Mouse (Mus musculus): ENCODE results near the gene Hnrnpul1.

GRCm38 (mm10) chr7:25784808-25785207, 30.3 kb upstream of the Hnrnpul1 start:
- TF ChIP-seq CTCF (IDR thresholded peaks at IDR 0.05) (no peak), EP300 (IDR thresholded peaks at IDR 0.05) (no peak)

Measured in lung, postnatal 0 days (tissue).